Mouse (Mus musculus): ENCODE results near the gene Ubr7. TPM values are rescaled to one million over a fixed set of nuclear protein-coding genes. Genes with fewer than 3 reads are reported as not detected.
A peak's percentile ranks its signal among the peaks of the same experiment; 100 is the strongest.

Ubr7 gene
- polyA plus RNA-seq, 2 experiments = 16.1 to 25.3 TPM

- ATAC-seq (ENCODE audit: insufficient read depth) = no peak
- Histone ChIP-seq H3K4me2 (ENCODE audit: low read depth) (no peak overlapping the region), H3K36me3 (replicated peaks; ENCODE audit: control insufficient read depth, insufficient read depth, low read depth) (peaks cover 20% of the 10 kb centered on the region), H3K4me3 (ENCODE audit: insufficient read depth in 1 of 2, low read depth in 2 of 2, low read length in 2 of 2) (no peak overlapping the region), H3K4me1 (replicated peaks; ENCODE audit: control insufficient read depth in 2 of 2, insufficient read depth in 2 of 2, low read length in 1 of 2) (0 out of 4 replicates have a peak, but pooled peaks cover 0 to 2% of the 10 kb centered on the region in 2 experiments), H3K27ac (no peak overlapping the region), H3K27me3 (ENCODE audit: control insufficient read depth, insufficient read depth, low read length) (no peaks in the 10 kb centered on the region), H3K9ac (replicated peaks) (no peak overlapping the region), H3K9me3 (ENCODE audit: control insufficient read depth, low read length) (no peaks in the 10 kb centered on the region)
- DNase-seq (ENCODE audit: low read depth in 3 of 3, low spot score in 3 of 3) = no peak
- 82% methylated on average over 19 of the region's 19 CpGs for WGBS (ENCODE audit: insufficient replicate concordance)
- TF ChIP-seq CTCF (IDR thresholded peaks at IDR 0.05; ENCODE audit: low read depth) = no peak
- no peak for TF ChIP-seq EP300 (IDR thresholded peaks at IDR 0.05; ENCODE audit: low read depth)
Observed at GRCm38 (mm10) chr12:102784899-102785592, 27.3 kb downstream of the Ubr7 start.

GRCm38 (mm10) chr12:102785593-102785985 is 27.8 kb downstream of the Ubr7 start:
- DNase-seq (ENCODE audit: low read depth in 3 of 3, low spot score in 3 of 3) (no peak), ATAC-seq (ENCODE audit: insufficient read depth) (no peak)
- Histone ChIP-seq H3K4me2 (ENCODE audit: low read depth) (no peak overlapping the region), H3K9me3 (ENCODE audit: control insufficient read depth, low read length) (no peaks in the 10 kb centered on the region), H3K27me3 (ENCODE audit: control insufficient read depth, insufficient read depth, low read length) (no peaks in the 10 kb centered on the region), H3K27ac (no peak overlapping the region), H3K4me1 (replicated peaks; ENCODE audit: control insufficient read depth in 2 of 2, insufficient read depth in 2 of 2, low read length in 1 of 2) (0 out of 4 replicates have a peak, but pooled peaks cover 0 to 2% of the 10 kb centered on the region in 2 experiments), H3K9ac (replicated peaks) (no peak overlapping the region), H3K36me3 (replicated peaks; ENCODE audit: control insufficient read depth, insufficient read depth, low read depth) (peaks cover 20% of the 10 kb centered on the region), H3K4me3 (ENCODE audit: insufficient read depth in 1 of 2, low read depth in 2 of 2, low read length in 2 of 2) (no peak overlapping the region)
- TF ChIP-seq EP300 (IDR thresholded peaks at IDR 0.05; ENCODE audit: low read depth) (no peak), CTCF (IDR thresholded peaks at IDR 0.05; ENCODE audit: low read depth) (no peak)
- 83% methylated on average over 5 of the region's 5 CpGs for WGBS (ENCODE audit: insufficient replicate concordance)

- no peak overlapping the region for H3K4me3 ChIP-seq (ENCODE audit: insufficient read depth in 1 of 2, low read depth in 2 of 2, low read length in 2 of 2)
- ATAC-seq (ENCODE audit: insufficient read depth) = peak; percentile 72
- peak in 2 of 3 experiments; percentile 7 to 15 for DNase-seq (ENCODE audit: low read depth in 3 of 3, low spot score in 3 of 3)
- H3K36me3 ChIP-seq (replicated peaks; ENCODE audit: control insufficient read depth, insufficient read depth, low read depth) = peaks cover 25% of the 10 kb centered on the region
- TF ChIP-seq CTCF (IDR thresholded peaks at IDR 0.05; ENCODE audit: low read depth) (no peak), EP300 (IDR thresholded peaks at IDR 0.05; ENCODE audit: low read depth) (no peak)
- peak overlapping the region; percentile 33; the same call in 1 of the 2 replicates for H3K27ac ChIP-seq
- H3K9me3 ChIP-seq (ENCODE audit: control insufficient read depth, low read length) = no peaks in the 10 kb centered on the region
- 78% methylated on average over 7 of the region's 7 CpGs for WGBS (ENCODE audit: insufficient replicate concordance)
- H3K4me2 ChIP-seq (ENCODE audit: low read depth) = peak overlapping the region; percentile 20; the same call in 1 of the 2 replicates
- H3K27me3 ChIP-seq (ENCODE audit: control insufficient read depth, insufficient read depth, low read length) = no peaks in the 10 kb centered on the region
- H3K4me1 ChIP-seq (replicated peaks; ENCODE audit: control insufficient read depth in 2 of 2, insufficient read depth in 2 of 2, low read length in 1 of 2) = 0 out of 4 replicates have a peak, but pooled peaks cover 0 to 2% of the 10 kb centered on the region in 2 experiments
- no peak overlapping the region for H3K9ac ChIP-seq (replicated peaks)
Observed at GRCm38 (mm10) chr12:102787927-102788326, 30.2 kb downstream of the Ubr7 start.

DNA sequence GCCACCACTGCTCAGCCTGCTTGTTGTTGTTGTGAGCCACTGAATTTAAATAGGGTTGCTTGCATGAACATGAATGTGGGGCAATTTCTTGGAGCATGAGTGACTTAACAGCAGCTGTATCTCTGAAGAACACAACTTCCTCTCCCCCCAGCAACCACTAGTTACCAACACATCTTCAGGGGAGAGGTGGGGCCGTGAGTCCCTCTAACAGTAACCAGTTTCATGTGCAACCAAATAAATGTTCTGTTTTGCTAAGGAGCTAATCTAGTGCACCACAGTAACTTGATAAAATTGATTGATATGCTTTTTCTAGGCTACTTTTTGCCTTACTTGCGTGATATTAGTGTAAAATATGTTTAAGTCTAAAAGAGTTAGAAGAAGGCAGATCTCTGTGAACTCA is 41.8 kb downstream of the Ubr7 start:
- no peaks in the 10 kb centered on the region for H3K9me3 ChIP-seq (ENCODE audit: control insufficient read depth, low read length)
- no peak for ATAC-seq (ENCODE audit: insufficient read depth)
- WGBS (ENCODE audit: insufficient replicate concordance) = 24% methylated on average over 2 of the region's 2 CpGs

GRCm38 (mm10) chr12:102814858-102815257 is 57.1 kb downstream of the Ubr7 start:
- TF ChIP-seq CTCF (IDR thresholded peaks at IDR 0.05; ENCODE audit: low read depth) = no peak
- no peak for TF ChIP-seq EP300 (IDR thresholded peaks at IDR 0.05; ENCODE audit: low read depth)
- WGBS (ENCODE audit: insufficient replicate concordance) = 67% methylated on average over 1 of the region's 1 CpGs
- H3K27me3 ChIP-seq (ENCODE audit: control insufficient read depth, insufficient read depth, low read length) = no peaks in the 10 kb centered on the region
- H3K27ac ChIP-seq = no peak overlapping the region
- DNase-seq (ENCODE audit: low read depth in 3 of 3, low spot score in 3 of 3) (no peak), ATAC-seq (ENCODE audit: insufficient read depth) (no peak)
- H3K9ac ChIP-seq (replicated peaks) = no peak overlapping the region
- H3K36me3 ChIP-seq (replicated peaks; ENCODE audit: control insufficient read depth, insufficient read depth, low read depth) = peaks cover 3% of the 10 kb centered on the region
- no peak overlapping the region for H3K4me2 ChIP-seq (ENCODE audit: low read depth)
- no peak overlapping the region for H3K4me3 ChIP-seq (ENCODE audit: insufficient read depth in 1 of 2, low read depth in 2 of 2, low read length in 2 of 2)
- no peaks in the 10 kb centered on the region for H3K4me1 ChIP-seq (replicated peaks; ENCODE audit: control insufficient read depth in 2 of 2, insufficient read depth in 2 of 2, low read length in 1 of 2)
- no peaks in the 10 kb centered on the region for H3K9me3 ChIP-seq (ENCODE audit: control insufficient read depth, low read length)

More for the DNA sequence above, 41.8 kb downstream of the Ubr7 start:
- DNase-seq (ENCODE audit: low read depth in 3 of 3, low spot score in 3 of 3) = no peak
- H3K27me3 ChIP-seq (ENCODE audit: control insufficient read depth, insufficient read depth, low read length) = no peaks in the 10 kb centered on the region
- no peak overlapping the region for H3K4me2 ChIP-seq (ENCODE audit: low read depth)
- TF ChIP-seq CTCF (IDR thresholded peaks at IDR 0.05; ENCODE audit: low read depth) (no peak), EP300 (IDR thresholded peaks at IDR 0.05; ENCODE audit: low read depth) (no peak)
- no peak overlapping the region for H3K27ac ChIP-seq
- no peak overlapping the region for H3K9ac ChIP-seq (replicated peaks)
- peaks cover 3% of the 10 kb centered on the region; the same call in 1 of the 2 replicates for H3K36me3 ChIP-seq (replicated peaks; ENCODE audit: control insufficient read depth, insufficient read depth, low read depth)
- H3K4me3 ChIP-seq (ENCODE audit: insufficient read depth in 1 of 2, low read depth in 2 of 2, low read length in 2 of 2) = no peak overlapping the region
- H3K4me1 ChIP-seq (replicated peaks; ENCODE audit: control insufficient read depth in 2 of 2, insufficient read depth in 2 of 2, low read length in 1 of 2) = no peaks in the 10 kb centered on the region
